19 mouse cellular contexts compared by ENCODE assay signal in the genomic region with DNA sequence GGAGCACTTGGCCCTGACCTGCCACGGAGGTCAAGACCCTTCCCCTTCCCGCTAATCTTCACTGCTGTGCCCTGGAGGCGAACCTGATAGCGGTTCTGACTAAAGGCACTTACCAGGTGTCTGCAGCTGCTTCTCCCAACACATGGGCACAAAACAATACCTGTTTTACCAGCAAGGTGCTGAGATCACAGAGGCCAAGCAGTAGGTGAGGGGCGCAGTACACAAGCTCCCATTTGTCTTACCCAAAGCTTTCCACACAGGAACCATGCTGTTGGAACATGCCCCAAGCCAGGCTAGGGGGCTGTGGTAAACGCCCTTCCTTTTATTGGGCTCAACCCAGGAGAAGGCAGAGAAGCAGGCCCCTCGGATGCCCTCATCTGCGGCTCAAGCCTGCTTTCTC. TPM values are rescaled to one million over a fixed set of nuclear protein-coding genes. Genes with fewer than 3 reads are reported as not detected.
DNase-seq lines count a peak whose midpoint lies in the region; ATAC-seq lines count a peak whose summit lies in the region.
"Had no signal": no experiment of that assay in that cellular context is flagged by ENCODE, and none has a peak within 500 bp of the region (broad histone marks: within the 10 kb centered on the region; RNA-seq: fewer than 3 reads in every experiment).

No protein-coding gene starts in this region.

- no peak overlapping the region for H3K4me3 ChIP-seq in hindbrain, embryonic 10.5 days
- no peak overlapping the region for H3K4me3 ChIP-seq in hindbrain, embryonic 16.5 days (ENCODE audit: low read length)
- H3K4me3 ChIP-seq in midbrain, embryonic 13.5 days (replicated peaks) = no peak overlapping the region
- no peak overlapping the region for H3K4me3 ChIP-seq in midbrain, embryonic 11.5 days (ENCODE audit: low read depth, low read length)
- H3K4me3 ChIP-seq: embryonic facial prominence, embryonic 12.5 days; forebrain, embryonic 13.5 days; heart, adult 2 months; heart, embryonic 15.5 days had no signal

- DNase-seq in cerebellum, adult 9-10 months = peak; percentile 50
- DNase-seq in cerebellum, postnatal 14 days = no peak
- no peak for DNase-seq in hindbrain, embryonic 10.5 days (ENCODE audit: low spot score)
- no peak for DNase-seq in midbrain, embryonic 11.5 days (ENCODE audit: low spot score, missing footprints)
- DNase-seq in thymus, postnatal 4 days = no peak
- DNase-seq: adrenal gland, postnatal 14 days; forebrain, postnatal 0 days; gastrocnemius, postnatal 14 days; heart, adult 2 months; heart, postnatal 14 days had no signal

- 59% methylated on average over 8 of the region's 8 CpGs for WGBS in hindbrain, embryonic 10.5 days
- WGBS in hindbrain, embryonic 16.5 days = 62% methylated on average over 8 of the region's 8 CpGs
- WGBS in midbrain, embryonic 13.5 days = 54% methylated on average over 8 of the region's 8 CpGs
- WGBS in midbrain, embryonic 11.5 days = 54% methylated on average over 8 of the region's 8 CpGs

- no peaks in the 10 kb centered on the region for H3K9me3 ChIP-seq in hindbrain, embryonic 10.5 days
- H3K9me3 ChIP-seq in hindbrain, embryonic 16.5 days (ENCODE audit: control insufficient read depth, low read length) = no peaks in the 10 kb centered on the region
- H3K9me3 ChIP-seq in midbrain, embryonic 13.5 days = no peaks in the 10 kb centered on the region
- H3K9me3 ChIP-seq in midbrain, embryonic 11.5 days (ENCODE audit: control insufficient read depth, low read length) = no peaks in the 10 kb centered on the region
- H3K9me3 ChIP-seq: embryonic facial prominence, embryonic 12.5 days; forebrain, embryonic 13.5 days; heart, embryonic 15.5 days had no signal

- no peak for ATAC-seq in hindbrain, embryonic 16.5 days
- no peak for ATAC-seq in midbrain, embryonic 13.5 days
- ATAC-seq in midbrain, embryonic 11.5 days (ENCODE audit: low FRiP score) = no peak
- ATAC-seq: activated CD4-positive, CD25-positive, alpha-beta regulatory T cell, adult 4 months; forebrain, embryonic 13.5 days; forebrain, postnatal 0 days; intestine, embryonic 16.5 days; Patski had no signal

- H3K27me3 ChIP-seq in hindbrain, embryonic 10.5 days (ENCODE audit: insufficient read depth, poor library complexity, severe bottlenecking) = peaks cover 86% of the 10 kb centered on the region
- H3K27me3 ChIP-seq in hindbrain, embryonic 16.5 days (replicated peaks; ENCODE audit: control insufficient read depth, insufficient read depth, low read length) = peaks cover 10% of the 10 kb centered on the region
- H3K27me3 ChIP-seq in midbrain, embryonic 13.5 days = peaks cover 33% of the 10 kb centered on the region
- H3K27me3 ChIP-seq in midbrain, embryonic 11.5 days (ENCODE audit: control insufficient read depth, insufficient read depth, low read length) = peaks cover 25% of the 10 kb centered on the region
- H3K27me3 ChIP-seq: Patski had no signal

- peak overlapping the region; percentile 72 for H3K27ac ChIP-seq in hindbrain, embryonic 10.5 days
- H3K27ac ChIP-seq in hindbrain, embryonic 16.5 days (ENCODE audit: low read depth, low read length) = no peak overlapping the region
- 0 out of 2 replicates have a peak overlapping the region, but pooled peaks have one; percentile 3 for H3K27ac ChIP-seq in midbrain, embryonic 13.5 days
- no peak overlapping the region for H3K27ac ChIP-seq in midbrain, embryonic 11.5 days (ENCODE audit: low read depth, low read length)
- H3K27ac ChIP-seq: embryonic facial prominence, embryonic 12.5 days; forebrain, embryonic 13.5 days; heart, adult 2 months; heart, embryonic 15.5 days had no signal

- H3K4me2 ChIP-seq in hindbrain, embryonic 16.5 days (ENCODE audit: low read length) = no peak overlapping the region
- H3K4me2 ChIP-seq in midbrain, embryonic 13.5 days (replicated peaks) = no peak overlapping the region
- H3K4me2 ChIP-seq in midbrain, embryonic 11.5 days = no peak overlapping the region
- H3K4me2 ChIP-seq: embryonic facial prominence, embryonic 12.5 days; forebrain, embryonic 13.5 days; heart, embryonic 11.5 days; heart, embryonic 15.5 days had no signal

- no peaks in the 10 kb centered on the region for H3K36me3 ChIP-seq in hindbrain, embryonic 10.5 days
- H3K36me3 ChIP-seq in hindbrain, embryonic 16.5 days (ENCODE audit: control insufficient read depth, insufficient read depth, low read length) = no peaks in the 10 kb centered on the region
- H3K36me3 ChIP-seq in midbrain, embryonic 13.5 days = no peaks in the 10 kb centered on the region
- H3K36me3 ChIP-seq in midbrain, embryonic 11.5 days (ENCODE audit: control insufficient read depth, insufficient read depth, low read length) = no peaks in the 10 kb centered on the region
- H3K36me3 ChIP-seq: embryonic facial prominence, embryonic 12.5 days; heart, embryonic 15.5 days had no signal

- peaks cover 61% of the 10 kb centered on the region for H3K4me1 ChIP-seq in hindbrain, embryonic 10.5 days (replicated peaks)
- peaks cover 18% of the 10 kb centered on the region for H3K4me1 ChIP-seq in hindbrain, embryonic 16.5 days (ENCODE audit: control insufficient read depth, insufficient read depth, low read depth, low read length)
- H3K4me1 ChIP-seq in midbrain, embryonic 13.5 days (replicated peaks) = peaks cover 45% of the 10 kb centered on the region
- H3K4me1 ChIP-seq in midbrain, embryonic 11.5 days (ENCODE audit: control insufficient read depth, insufficient read depth, low read length) = peaks cover 13% of the 10 kb centered on the region

- no peak overlapping the region for H3K9ac ChIP-seq in hindbrain, embryonic 16.5 days (ENCODE audit: low read depth, low read length)
- H3K9ac ChIP-seq in midbrain, embryonic 13.5 days (replicated peaks) = no peak overlapping the region
- H3K9ac ChIP-seq in midbrain, embryonic 11.5 days (ENCODE audit: low read length) = no peak overlapping the region
- H3K9ac ChIP-seq: embryonic facial prominence, embryonic 12.5 days; forebrain, embryonic 13.5 days; forebrain, postnatal 0 days; heart, embryonic 15.5 days had no signal

RNA-seq across cellular contexts. Expression of a gene that starts 3.6 kb away (rescaled TPM):
- polyA plus RNA-seq in hindbrain, embryonic 10.5 days (2016; fragmentation: Nextera tagmentation; extraction: Ambion mirVana) = 0.35 and 0.90 TPM in 2 replicates
- 0.68 and 0.70 TPM in 2 replicates for polyA plus RNA-seq in hindbrain, embryonic 16.5 days (2015; fragmentation: Nextera tagmentation; extraction: Ambion mirVana)
- polyA plus RNA-seq in midbrain, embryonic 13.5 days (2015; fragmentation: Nextera tagmentation; extraction: Ambion mirVana) = 0.71 and 0.99 TPM in 2 replicates
- 0.11 and 0.22 TPM in 2 replicates for polyA plus RNA-seq in midbrain, embryonic 11.5 days (2014; fragmentation: Nextera tagmentation; extraction: Ambion mirVana)
- polyA plus RNA-seq: activated CD4-positive, CD25-positive, alpha-beta regulatory T cell, adult 4 months; forebrain, embryonic 13.5 days; forebrain, postnatal 0 days; heart, embryonic 11.5 days; heart, embryonic 15.5 days; intestine, embryonic 16.5 days; Patski had no signal

RNA-seq across cellular contexts. Expression of a gene that starts 7.0 kb away (rescaled TPM):
- 0.46 and 1.6 TPM in 2 replicates for polyA plus RNA-seq in hindbrain, embryonic 10.5 days (2016; fragmentation: Nextera tagmentation; extraction: Ambion mirVana)
- polyA plus RNA-seq in hindbrain, embryonic 16.5 days (2015; fragmentation: Nextera tagmentation; extraction: Ambion mirVana) = 0.70 and 0.95 TPM in 2 replicates
- polyA plus RNA-seq in midbrain, embryonic 13.5 days (2015; fragmentation: Nextera tagmentation; extraction: Ambion mirVana) = 0.79 and 1.1 TPM in 2 replicates
- 0.37 and 0.38 TPM in 2 replicates for polyA plus RNA-seq in midbrain, embryonic 11.5 days (2014; fragmentation: Nextera tagmentation; extraction: Ambion mirVana)
- polyA plus RNA-seq: activated CD4-positive, CD25-positive, alpha-beta regulatory T cell, adult 4 months had no signal

RNA-seq across cellular contexts. Expression of a gene that starts 18.7 kb away (rescaled TPM):
- not detected in 2 replicates for polyA plus RNA-seq in hindbrain, embryonic 10.5 days (2016; fragmentation: Nextera tagmentation; extraction: Ambion mirVana)
- polyA plus RNA-seq in hindbrain, embryonic 16.5 days (2015; fragmentation: Nextera tagmentation; extraction: Ambion mirVana) = 0.11 TPM in 1 of 2 replicates, not detected in the other
- not detected in 2 replicates for polyA plus RNA-seq in midbrain, embryonic 13.5 days (2015; fragmentation: Nextera tagmentation; extraction: Ambion mirVana)
- not detected in 2 replicates for polyA plus RNA-seq in midbrain, embryonic 11.5 days (2014; fragmentation: Nextera tagmentation; extraction: Ambion mirVana)
- polyA plus RNA-seq: activated CD4-positive, CD25-positive, alpha-beta regulatory T cell, adult 4 months; embryonic facial prominence, embryonic 12.5 days; forebrain, embryonic 13.5 days; forebrain, postnatal 0 days; heart, embryonic 11.5 days; heart, embryonic 15.5 days; intestine, embryonic 16.5 days; Patski had no signal

RNA-seq across cellular contexts. Expression of a gene that starts 53.9 kb away (rescaled TPM):
- polyA plus RNA-seq in hindbrain, embryonic 10.5 days (2016; fragmentation: Nextera tagmentation; extraction: Ambion mirVana) = 193 and 219 TPM in 2 replicates
- 56.7 and 64.6 TPM in 2 replicates for polyA plus RNA-seq in hindbrain, embryonic 16.5 days (2015; fragmentation: Nextera tagmentation; extraction: Ambion mirVana)
- polyA plus RNA-seq in midbrain, embryonic 13.5 days (2015; fragmentation: Nextera tagmentation; extraction: Ambion mirVana) = 118 and 125 TPM in 2 replicates
- polyA plus RNA-seq in midbrain, embryonic 11.5 days (2014; fragmentation: Nextera tagmentation; extraction: Ambion mirVana) = 214 and 230 TPM in 2 replicates

Comparison
In these comparisons a context has a peak if more than half of its experiments do, and no peak if none do; other contexts are left out.
1. H3K27ac ChIP-seq: peak in hindbrain, embryonic 10.5 days (single experiment) and midbrain, embryonic 13.5 days (single experiment); none in hindbrain, embryonic 16.5 days (single experiment) and midbrain, embryonic 11.5 days (single experiment).